Mouse (Mus musculus) E14TG2a.4 (cell line): Measurements from ENCODE around the gene Commd7.

ENCODE experiments used
- CTCF ChIP-seq: conservative IDR thresholded peaks from 2 replicates; pipeline ENCODE4 v1.5.1; 2014; ENCODE audit warnings: low read length
- NANOG ChIP-seq: IDR thresholded peaks from 2 replicates; pipeline ENCODE4 v1.6.1; 2014; ENCODE audit warnings: borderline replicate concordance, low read length, mixed read lengths
- POU5F1 ChIP-seq: IDR thresholded peaks from 2 replicates; pipeline ENCODE4 v1.6.1; 2014; ENCODE audit warnings: low read length, borderline replicate concordance

GRCm38 (mm10) chr2:153677550-153677949 lies 45.0 kb upstream of the Commd7 start:
- no peak for TF ChIP-seq CTCF
- TF ChIP-seq NANOG: no peak
- no peak for TF ChIP-seq POU5F1
